Mouse (Mus musculus): ENCODE data around the gene Gm20388. TPM values are rescaled to one million over a fixed set of nuclear protein-coding genes. Genes with fewer than 3 reads are reported as not detected.

Gene Gm20388
- total RNA-seq, 2 experiments from 2014 or later, result 2.4 to 2.6 TPM

DNA sequence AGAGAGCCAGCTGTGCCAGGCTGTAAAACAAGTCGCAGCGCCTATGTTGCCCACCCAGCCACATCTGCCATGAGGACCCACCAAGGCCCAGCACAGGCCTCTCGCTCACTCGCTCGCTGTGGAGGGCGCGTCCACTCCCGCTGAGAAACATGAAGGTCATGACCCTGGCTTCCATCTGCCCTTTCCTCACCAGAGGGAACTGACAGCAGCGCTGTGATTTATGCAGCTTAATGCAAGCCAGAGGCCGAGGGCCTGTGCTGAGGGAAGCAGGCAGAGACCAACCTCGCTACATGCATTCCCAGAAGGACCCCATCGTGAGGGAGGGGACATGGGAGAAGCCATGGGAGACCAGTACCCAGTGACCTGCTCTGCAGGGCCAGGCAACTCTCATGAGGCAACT is 1029.6 kb downstream of the Gm20388 start:
- Histone ChIP-seq H3K4me3 (no peak overlapping the region), H3K27ac (no peak overlapping the region)
- TF ChIP-seq CTCF (IDR thresholded peaks at IDR 0.05), result no peak
- DNase-seq (ENCODE audit: extremely low spot score in 1 of 2, low spot score in 2 of 2), result no peak
- intact Hi-C loops (cut with DNase I), result no loop called here

DNA sequence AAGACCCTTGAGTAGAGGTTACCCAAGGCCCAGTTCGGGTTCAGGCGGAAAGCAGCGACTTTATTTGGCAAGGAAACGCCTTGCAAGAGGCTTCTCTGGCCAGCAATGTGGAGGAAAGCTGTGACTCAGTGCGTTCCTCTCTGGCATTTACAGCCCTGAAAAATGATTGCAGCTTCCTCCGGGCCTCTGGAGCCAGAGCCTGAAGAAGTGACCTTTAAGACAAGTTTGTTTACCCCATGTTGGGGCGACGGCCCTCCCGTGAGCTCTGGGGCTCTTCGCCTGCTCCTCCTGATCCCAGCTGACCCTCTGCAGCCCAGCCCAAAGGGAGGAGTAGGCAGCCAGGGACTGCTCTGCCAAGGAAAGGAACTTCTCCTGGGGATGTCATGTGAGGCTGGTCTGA is 1036.6 kb downstream of the Gm20388 start:
- intact Hi-C loops (cut with DNase I), result no loop called here
- Histone ChIP-seq H3K4me3 (no peak overlapping the region), H3K27ac (no peak overlapping the region)
- no peak for TF ChIP-seq CTCF (IDR thresholded peaks at IDR 0.05)
- DNase-seq (ENCODE audit: extremely low spot score in 1 of 2, low spot score in 2 of 2), result no peak

- DNase-seq (ENCODE audit: extremely low spot score in 1 of 2, low spot score in 2 of 2), result no peak
- intact Hi-C loops (cut with DNase I), result no loop called here
- Histone ChIP-seq H3K27ac (no peak overlapping the region), H3K4me3 (no peak overlapping the region)
- no peak for TF ChIP-seq CTCF (IDR thresholded peaks at IDR 0.05)
Observed at GRCm38 (mm10) chr8:120948050-120948595, 1037.5 kb downstream of the Gm20388 start.

GRCm38 (mm10) chr8:120948620-120949491 is 1038.2 kb downstream of the Gm20388 start:
- TF ChIP-seq CTCF (IDR thresholded peaks at IDR 0.05), result no peak
- no peak overlapping the region for H3K27ac ChIP-seq
- intact Hi-C loops (cut with DNase I), result no loop called here
- no peak for DNase-seq (ENCODE audit: extremely low spot score in 1 of 2, low spot score in 2 of 2)
- no peak overlapping the region for H3K4me3 ChIP-seq

GRCm38 (mm10) chr8:120950674-120951218 is 1040.1 kb downstream of the Gm20388 start:
- H3K27ac ChIP-seq, result no peak overlapping the region
- no peak overlapping the region for H3K4me3 ChIP-seq
- intact Hi-C loops (cut with DNase I), result no loop called here
- TF ChIP-seq CTCF (IDR thresholded peaks at IDR 0.05), result no peak
- no peak for DNase-seq (ENCODE audit: extremely low spot score in 1 of 2, low spot score in 2 of 2)

GRCm38 (mm10) chr8:120959470-120959891 is 1048.8 kb downstream of the Gm20388 start:
- DNase-seq (ENCODE audit: extremely low spot score in 1 of 2, low spot score in 2 of 2), result no peak
- intact Hi-C loops (cut with DNase I), result no loop called here
- no peak for TF ChIP-seq CTCF (IDR thresholded peaks at IDR 0.05)
- Histone ChIP-seq H3K4me3 (no peak overlapping the region), H3K27ac (no peak overlapping the region)

DNA sequence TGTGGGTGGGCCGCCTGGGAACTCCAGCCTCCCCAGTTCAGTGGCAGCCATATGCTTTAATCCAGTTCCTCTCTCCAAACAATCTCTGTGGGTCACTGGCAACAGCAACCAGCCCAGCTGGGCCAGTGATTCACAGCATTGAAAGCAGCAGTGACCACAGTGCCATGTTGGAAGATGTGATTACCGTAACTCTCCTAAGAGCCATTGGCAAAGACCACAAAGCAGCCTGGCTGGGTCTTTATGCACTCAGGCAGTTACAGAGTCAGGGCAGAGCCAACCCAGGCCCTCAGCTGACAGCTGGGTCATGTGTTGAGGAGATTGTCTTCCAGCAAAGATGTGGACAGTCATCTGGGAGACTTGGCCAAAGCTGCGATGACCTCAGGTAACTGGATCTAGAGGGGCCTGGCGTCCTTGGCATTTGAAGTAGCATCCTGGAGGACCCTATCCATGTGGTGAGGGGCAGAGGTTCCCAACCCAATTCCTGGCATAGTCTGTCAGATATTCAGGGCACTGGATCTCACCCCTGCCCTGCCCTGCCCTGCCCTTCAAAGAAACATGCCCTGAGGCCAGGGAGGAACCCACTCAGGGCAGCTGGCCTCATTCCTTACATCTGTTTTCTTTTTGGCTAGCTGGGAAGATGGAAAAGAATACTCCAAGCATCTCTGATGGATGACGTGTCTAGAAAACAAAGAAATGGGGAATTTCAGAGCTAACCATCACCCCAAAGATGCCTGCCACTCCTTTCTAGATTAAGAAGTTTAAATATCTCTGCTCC is 1052.2 kb downstream of the Gm20388 start:
- TF ChIP-seq CTCF (IDR thresholded peaks at IDR 0.05), result no peak
- Histone ChIP-seq H3K4me3 (no peak overlapping the region), H3K27ac (no peak overlapping the region)
- intact Hi-C loops (cut with DNase I), result no loop called here
- no peak for DNase-seq (ENCODE audit: extremely low spot score in 1 of 2, low spot score in 2 of 2)

DNA sequence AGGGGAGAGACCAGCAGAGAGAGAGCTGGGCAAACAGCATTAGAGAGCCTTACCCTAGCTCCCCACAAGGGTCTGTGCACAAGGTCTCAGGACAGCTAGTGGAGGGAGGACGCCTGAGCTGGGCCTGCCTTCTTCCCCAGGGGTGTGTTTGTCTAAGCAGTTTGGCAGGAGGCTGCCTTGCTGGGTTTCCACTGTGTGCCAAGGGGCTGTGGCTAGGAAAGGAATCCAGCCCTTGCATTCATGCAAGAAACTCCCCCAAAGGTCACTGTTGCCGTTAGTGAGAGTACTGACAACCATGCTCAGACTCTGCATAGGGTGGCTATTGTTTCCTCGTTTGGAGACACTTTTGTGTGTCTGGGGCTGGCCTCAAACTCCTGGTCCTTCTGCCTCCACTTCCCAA is 1055.9 kb downstream of the Gm20388 start:
- intact Hi-C loops (cut with DNase I), result no loop called here
- H3K27ac ChIP-seq, result no peak overlapping the region
- no peak overlapping the region for H3K4me3 ChIP-seq
- no peak for TF ChIP-seq CTCF (IDR thresholded peaks at IDR 0.05)
- no peak for DNase-seq (ENCODE audit: extremely low spot score in 1 of 2, low spot score in 2 of 2)

GRCm38 (mm10) chr8:120968308-120968707 is 1057.7 kb downstream of the Gm20388 start:
- TF ChIP-seq CTCF (IDR thresholded peaks at IDR 0.05), result no peak
- intact Hi-C loops (cut with DNase I), result no loop called here
- H3K4me3 ChIP-seq, result no peak overlapping the region
- DNase-seq (ENCODE audit: extremely low spot score in 1 of 2, low spot score in 2 of 2), result no peak
- no peak overlapping the region for H3K27ac ChIP-seq

DNA sequence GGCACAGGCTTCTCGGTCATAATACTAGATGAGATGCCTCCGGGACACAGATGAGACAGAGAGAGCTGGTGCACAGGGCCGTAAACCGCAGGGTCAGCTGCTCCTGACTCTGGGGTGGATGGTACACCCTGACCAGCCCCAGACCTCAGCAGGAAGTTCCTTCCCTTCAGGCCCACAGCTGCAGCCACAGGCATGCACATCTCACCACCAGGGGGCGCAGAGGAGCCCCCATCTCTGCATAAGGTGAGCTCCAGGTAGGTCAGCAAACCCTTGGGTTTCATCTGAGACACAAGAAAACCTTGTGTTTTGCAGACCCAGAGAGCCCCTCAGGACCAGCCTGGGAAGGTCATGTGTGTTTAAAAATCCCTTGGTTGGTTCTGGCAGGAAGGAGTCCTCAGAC is 1059.7 kb downstream of the Gm20388 start:
- Histone ChIP-seq H3K4me3 (no peak overlapping the region), H3K27ac (no peak overlapping the region)
- TF ChIP-seq CTCF (IDR thresholded peaks at IDR 0.05), result peak; percentile 76
- DNase-seq (ENCODE audit: extremely low spot score in 1 of 2, low spot score in 2 of 2), result peak; percentile 12 to 26
- intact Hi-C loops (cut with DNase I), result loop anchor here (5.0 kb wide), 1 partner anchor 122 kb away; no protein-coding TSS in a partner anchor

DNA sequence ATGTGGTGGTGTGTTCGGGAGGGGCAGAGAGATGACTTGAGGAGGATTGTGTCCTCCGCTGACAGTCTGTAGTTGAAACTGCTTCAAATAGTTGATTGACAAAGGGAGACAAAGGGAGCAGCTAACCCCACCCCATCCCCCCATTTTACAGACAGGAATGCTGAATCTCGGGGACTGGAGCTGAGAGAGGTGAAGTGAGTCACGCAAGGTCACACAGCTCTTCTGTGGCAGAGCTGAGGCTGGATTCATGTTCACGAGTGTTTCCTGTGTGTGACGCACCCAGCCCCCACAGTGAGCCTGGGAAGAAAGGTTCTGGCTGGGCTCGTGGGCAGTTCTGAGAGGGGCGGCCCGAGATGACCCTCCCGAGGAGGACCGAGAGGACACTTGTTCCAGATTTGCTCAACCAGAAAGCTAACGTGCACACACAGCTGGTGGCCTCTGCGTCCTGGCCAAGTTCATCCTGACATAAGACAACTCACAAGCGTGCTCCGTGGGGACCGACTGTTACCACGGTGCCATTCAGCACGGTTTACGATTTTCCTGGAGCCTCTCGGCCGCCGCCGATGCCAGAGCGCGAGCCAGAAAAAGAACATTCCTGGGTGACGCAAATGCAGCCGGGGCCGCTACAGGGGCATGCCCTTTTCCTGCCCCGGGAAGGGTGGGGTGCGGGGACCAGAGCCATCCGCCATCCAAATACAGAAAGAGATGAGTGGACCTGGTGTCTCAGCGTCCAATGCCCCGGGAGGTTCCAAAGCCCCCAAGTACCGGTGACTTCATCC is 1061.2 kb downstream of the Gm20388 start:
- peak overlapping the region; percentile 36 for H3K4me3 ChIP-seq

More for the DNA sequence above, 1061.2 kb downstream of the Gm20388 start:
- peak in 1 of 2 experiments; percentile 14 for DNase-seq (ENCODE audit: extremely low spot score in 1 of 2, low spot score in 2 of 2)
- TF ChIP-seq CTCF (IDR thresholded peaks at IDR 0.05), result no peak
- intact Hi-C loops (cut with DNase I), result loop anchor here (5.0 kb wide), 1 partner anchor 120 kb away; no protein-coding TSS in a partner anchor
- H3K27ac ChIP-seq, result peak overlapping the region; percentile 24
